Mouse (Mus musculus): Measurements from ENCODE around the gene Gimap4.

DNA sequence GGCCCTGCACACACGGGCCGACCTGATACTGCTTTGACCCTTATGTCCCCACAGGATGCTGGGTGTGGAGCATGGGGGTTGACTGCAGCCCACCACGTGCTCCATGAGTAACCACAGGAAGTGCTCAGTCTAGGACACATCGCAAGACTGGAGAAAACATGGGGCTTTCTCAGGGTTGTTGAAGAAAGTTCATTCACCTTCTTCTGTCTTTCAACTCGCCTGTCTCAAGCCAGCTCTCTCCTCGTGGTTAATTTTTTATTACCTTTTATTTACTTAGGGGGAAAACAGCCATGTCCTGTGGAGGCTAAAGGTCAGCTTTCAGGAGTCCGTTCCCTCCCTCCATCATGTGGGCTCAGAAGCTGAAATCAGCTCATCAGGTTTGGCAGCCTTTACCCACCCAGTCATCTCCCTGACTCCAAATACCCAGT lies 18.2 kb upstream of the Gimap4 start:
- TF ChIP-seq CTCF (IDR thresholded peaks at IDR 0.05; ENCODE audit: extremely low read depth, insufficient read length, insufficient replicate concordance, low read depth, low read length) (no peak), POLR2A (IDR thresholded peaks at IDR 0.05; ENCODE audit: low read depth, low read length) (no peak)

Data from small intestine, adult 2 months (tissue).